Mouse (Mus musculus) heart, adult 8-10 months (tissue): ENCODE data around the gene Cerk. TPM values are rescaled to one million over a fixed set of nuclear protein-coding genes. Genes with fewer than 3 reads are reported as not detected.
"Not testable (repeated sequence)": the region's sequence is repeated elsewhere in the genome, so short reads cannot be mapped to it uniquely, and the experiment has no call there.

Experiments used
- DNase-seq: peaks from one replicate; pipeline ENCODE4 v3.0.0; 2022; ENCODE audit warnings: low spot score
- total RNA-seq, 4 experiments: library from RNA; stranded (reverse); gene quantifications; 2 replicates each; pipeline ENCODE4 v1.2.4; 2022

Gene Cerk
- 10 to 100 TPM; 25.5 to 32.9 (median 29.4) TPM for total RNA-seq

DNA sequence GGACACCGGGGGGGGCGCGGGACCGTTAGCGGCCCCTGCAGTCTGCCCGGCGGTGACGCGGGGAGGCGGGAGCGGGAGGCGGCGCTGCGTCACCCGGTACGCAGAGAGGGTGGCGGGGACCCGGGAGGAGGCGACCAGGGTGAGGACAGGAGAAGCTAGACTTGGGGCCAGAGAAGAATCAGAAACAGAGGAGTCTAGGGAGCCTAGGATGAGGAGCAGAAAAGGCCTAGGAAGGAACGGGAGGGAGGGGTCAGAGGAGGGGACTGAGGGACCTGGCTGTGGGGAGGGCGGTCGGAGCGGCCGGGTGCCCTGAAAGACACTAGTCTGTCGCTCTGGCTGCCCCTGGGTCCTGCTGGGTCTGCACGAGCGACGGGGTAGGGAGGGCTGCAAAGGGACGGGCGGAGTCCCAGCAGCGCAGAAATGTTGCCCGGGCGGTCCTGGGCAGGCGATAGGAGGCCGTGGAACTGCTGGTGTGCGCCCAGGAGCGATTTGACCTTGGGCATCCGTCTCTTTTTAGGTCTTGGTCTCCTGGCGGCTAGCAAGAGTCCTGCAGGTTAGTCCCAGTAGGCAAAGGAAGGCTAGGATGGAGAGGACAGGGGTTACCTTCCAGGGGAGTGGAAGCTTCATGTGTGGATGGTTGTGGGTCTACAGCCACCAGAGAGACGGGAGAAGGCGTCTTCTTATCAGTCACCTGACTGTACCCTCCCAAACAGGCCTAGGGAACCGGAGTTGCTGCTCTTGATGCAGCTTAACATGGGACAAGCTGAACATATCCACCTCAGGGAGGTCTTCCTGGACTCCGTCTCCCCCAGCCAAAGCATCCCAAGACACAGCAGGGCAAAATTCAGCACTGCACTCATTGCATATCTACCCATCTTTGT, at the start of gene Cerk:
Gene Cerk (minus strand): TSS at position 453 of the 881 bp plus-strand sequence.
- DNase-seq: peak; percentile 83

DNA sequence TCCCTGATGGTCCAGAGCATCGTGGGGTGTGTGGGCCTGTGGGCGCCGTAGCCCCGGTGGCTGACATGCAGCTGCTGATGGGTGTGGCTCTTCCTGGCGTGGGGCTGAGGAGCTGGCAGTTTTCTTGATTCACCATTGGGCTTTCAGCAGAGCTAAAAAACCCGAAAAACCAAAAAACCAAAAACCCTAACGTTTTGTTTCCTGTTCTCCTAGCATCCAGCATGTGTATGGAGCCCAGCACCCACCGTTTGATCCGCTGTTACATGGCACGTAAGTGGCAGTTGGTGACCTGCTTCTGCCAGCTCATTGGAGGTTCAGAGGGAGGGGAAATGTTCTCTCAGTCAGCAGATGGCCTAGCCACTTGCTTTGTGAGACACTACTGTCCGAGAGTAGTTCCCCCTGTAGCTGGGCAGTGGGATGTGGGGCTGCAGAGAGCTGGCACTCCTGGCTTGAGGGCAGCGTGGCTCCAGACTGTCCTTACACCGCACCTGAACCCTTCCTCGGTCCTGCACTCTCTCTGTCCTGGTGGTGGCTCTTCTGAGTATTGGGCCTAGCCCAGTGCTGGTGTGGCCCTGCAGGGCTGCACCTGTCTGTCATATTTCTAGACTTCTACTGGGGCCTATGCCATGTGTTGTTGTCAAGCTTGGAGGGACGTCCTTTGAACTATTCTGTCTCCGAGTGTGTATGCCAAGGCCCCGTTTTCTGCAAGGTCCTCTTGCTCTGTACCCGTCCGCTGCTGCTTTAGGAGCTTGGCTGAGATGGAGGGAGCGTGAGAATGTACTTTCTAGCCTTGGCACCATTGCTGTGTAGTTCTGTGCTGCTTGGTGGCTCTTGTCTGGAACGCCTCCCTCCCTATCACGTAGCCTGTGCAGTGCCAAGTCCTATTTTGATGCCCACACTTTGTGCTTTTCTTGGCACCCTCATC, 48.8 kb upstream of the Cerk start:
- DNase-seq: peak; percentile 55

DNA sequence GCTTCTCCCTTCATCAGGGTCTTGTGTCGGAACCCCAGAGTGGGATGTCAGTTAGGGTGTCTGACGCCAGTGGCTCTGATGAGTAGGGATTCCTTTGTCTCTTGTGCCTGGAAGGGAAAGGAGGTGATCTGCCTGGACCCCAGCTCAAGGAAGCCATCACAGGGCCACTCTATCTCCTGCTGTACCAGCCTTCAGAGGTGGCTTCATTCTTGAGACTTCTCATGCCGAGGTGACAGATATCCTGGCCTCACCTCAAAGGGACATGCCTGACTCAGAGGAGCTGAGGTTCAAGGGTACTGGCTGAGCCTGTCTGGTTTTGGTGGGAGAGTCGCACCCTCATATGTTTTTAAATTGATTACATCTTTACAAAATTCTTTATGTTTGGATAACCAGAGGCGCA, 48.1 kb upstream of the Cerk start:
- no peak for DNase-seq

DNA sequence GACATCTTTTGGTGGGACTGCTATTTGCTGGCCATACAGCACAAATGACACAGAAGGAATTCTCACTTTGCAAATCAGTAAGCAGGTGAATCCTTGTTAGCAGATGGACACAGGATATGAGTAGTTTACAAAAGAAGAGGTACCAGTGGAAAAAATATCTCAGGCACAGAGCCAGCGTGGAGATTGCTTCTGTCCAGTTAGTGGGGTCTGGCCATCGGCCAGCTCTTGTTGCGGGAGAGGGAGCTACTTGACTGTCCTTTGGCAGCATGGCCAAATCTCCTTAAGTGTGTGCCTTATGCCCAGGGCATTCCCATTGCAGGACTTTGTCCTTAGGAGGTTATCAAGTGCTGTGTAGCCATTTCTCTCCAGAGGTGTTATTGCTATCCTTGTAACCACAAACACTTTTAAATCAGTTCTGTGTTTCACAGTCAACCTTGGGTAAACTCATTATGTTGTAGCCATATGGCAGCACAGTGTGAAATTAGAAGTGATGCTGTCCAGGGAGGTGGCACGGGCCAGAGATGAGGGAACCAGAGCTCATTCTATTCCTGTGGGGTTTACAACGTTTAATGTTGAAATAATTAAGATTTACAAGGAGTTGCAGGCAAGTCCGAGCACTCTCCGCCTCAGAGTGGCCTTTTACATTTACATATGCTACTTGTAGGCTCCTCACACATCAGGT, 46.0 kb upstream of the Cerk start:
- no peak for DNase-seq

DNA sequence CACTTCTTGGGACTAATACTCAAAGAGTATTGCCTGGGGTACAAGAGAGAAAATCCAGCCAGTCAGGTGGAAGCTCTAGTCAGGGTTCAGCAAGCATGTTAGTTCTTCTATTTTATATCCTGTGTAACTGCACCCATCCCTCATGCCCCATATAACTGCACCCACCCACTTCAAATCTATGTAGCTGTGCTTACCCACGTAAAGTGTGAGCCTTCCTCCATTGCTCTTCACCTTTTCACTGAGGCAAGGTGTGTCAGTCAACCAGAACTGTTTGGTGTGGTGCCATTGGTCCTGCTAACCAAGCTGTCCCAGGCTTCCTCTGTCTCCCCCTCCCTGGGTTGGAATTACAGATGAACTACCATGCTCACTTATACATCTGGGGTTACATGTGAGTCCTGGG, 45.2 kb upstream of the Cerk start:
- no peak for DNase-seq

DNA sequence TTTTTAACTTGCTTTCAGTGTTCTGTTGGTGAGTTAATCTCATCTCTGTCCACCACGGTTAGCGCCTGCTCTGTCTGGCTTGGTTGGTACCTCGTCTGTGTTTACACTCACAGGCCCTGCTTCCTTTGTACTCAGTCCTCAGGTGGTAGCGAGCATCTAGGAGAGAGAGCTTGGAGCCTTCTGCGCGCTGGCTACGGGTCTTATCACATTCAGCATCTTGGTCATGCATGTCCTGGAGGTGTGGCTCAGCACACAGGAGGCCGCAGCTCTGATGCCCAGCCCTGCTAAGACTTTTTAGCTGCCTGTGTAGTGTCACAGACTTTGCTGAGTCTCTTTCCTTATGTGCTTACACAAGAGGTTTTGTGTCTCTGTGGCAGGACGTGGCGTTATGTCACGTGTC, 43.7 kb upstream of the Cerk start:
- no peak for DNase-seq

DNA sequence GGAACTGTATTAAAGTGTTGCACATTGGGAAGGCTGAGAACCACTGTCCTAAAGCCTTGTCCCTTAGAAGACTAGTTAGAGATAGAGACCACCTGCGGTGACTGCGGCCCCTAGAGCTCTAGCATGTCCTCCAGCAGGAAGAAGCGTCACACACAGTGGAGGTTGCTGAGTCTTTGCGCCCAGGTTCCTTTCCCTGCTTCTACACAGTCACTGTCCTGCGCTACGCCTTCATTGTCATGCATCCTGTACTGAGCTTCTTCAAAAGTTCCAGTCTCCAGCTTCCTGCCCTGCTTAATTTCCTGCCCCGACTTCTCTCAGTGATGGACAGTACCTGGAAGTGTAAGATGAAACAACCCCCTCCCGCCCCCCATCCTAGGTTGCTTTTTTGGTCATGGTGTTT, 43.1 kb upstream of the Cerk start:
- no peak for DNase-seq

DNA sequence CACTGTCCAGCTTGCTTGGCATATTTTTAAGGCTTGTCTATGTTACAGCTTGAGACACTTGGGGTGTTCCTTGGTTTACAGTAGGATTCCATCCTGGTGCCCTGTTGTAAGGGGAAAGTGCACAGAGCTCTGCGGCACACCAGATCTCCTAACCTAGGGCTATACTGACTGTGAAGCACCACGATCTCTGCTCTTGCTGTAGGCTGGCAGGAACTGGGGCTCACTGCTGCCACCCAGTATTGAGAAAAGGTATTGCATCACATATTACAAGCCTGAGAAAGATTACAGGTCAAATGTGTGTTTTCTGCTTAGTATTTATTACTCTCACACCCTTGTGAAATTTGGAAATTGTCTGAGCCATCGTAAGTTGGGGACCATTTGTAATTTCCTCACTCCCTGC, 42.2 kb upstream of the Cerk start:
- DNase-seq: peak; percentile 60

DNA sequence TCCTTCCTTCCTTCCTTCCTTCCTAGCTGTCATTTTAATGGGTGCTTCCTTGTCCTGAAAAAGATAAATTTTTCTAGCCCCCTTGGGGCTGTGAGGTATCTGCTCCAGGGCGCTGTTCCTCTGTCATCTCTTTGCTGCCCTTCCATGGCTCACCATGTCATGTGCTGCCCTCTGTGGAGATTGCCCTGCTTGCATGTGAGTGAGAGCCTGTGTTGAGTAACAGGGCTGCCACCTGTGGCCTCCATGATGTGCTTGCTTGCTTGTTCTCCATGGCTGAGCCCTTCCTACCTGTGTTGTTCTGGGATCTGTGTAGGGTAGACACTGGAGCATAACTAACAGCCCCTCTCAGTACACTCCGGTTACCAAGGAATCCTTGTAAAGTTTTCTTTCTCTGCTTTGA, 41.0 kb upstream of the Cerk start:
- no peak for DNase-seq

DNA sequence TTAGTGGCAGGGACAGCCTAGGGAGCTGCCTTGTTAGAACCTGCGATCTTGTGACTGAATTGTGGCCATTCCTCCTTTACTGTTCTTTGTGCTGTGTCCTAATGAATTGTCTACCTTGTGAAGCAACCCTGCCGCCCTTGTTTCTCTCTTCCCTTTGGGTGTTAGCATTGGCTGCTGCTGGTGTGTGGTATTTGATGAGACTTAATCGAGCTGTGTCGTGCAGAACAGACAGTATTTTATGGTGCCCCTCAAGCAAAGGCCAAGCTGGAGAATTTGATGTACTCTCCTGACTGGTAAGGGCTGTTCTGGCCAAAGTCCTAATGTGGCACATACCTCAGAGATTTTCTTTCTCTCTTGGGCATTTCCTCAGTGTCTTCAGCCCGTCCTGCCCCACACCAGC, 40.3 kb upstream of the Cerk start:
- DNase-seq: no peak

DNA sequence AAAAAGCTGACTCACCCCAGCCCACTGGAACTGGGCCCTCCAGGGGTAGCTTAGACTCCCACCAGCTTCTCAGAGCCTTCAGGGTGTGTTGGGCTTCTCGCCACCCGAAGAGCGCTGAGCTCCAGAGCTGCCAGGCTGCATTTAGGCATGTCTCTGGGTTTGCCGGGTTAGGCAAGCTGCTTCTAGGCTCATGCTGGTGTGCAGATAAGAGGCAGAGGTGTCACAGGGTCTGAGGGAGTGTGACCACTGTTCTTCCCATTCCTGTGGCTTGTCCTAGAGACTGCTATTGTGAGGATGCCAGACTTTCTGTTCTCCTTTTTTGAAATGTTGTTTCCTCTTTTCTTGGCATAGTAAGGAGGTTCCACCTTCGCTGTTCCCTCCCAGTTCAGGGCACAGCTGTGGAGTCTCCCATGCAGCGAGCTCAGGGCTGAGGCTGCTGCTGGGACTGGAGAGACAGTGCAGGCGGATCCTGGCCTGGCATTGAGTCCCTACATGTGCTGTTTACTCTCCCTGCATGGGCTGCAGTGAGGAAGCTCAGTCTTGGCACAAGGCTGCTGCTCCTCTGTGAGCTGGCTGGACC, 39.1 kb upstream of the Cerk start:
- DNase-seq: no peak

DNA sequence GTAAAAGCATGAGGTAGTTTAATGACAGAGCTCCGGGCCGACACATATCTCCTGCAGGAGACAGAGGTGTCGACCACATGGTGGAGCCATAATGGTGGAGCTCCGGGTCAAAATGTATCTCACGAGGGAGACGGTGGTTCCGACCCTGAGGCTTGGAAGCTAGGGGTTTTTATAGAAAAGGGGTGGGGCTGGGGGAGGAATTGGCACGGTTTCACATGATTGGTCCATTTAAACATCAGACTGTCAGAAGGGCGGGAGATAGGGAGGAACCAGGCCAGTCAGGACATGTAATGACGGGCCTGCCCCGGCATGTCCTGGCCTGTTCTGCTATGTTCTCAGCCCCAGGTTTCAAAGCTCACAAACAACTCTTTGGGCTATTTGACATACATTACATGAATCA, 36.0 kb upstream of the Cerk start:
- DNase-seq: not testable (repeated sequence)

DNA sequence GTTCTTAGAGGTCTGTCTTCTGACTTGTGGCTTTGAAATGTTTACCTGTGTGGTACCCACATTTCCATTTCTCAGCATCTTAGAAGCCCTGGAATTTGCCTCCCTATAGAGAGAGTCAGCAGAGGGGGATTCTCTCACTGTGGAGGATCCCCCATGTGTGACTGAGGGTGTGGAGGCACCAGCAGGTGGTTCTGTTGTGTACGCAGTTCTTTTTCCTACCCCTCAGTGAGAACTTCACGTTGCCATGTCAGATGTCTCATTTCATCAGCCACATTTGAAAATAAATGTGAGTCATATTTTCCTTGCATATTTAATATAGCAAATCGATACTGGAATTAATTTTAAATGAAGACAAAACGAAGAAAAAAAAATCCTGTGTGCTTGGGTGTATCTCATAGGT, 35.4 kb upstream of the Cerk start:
- no peak for DNase-seq

DNA sequence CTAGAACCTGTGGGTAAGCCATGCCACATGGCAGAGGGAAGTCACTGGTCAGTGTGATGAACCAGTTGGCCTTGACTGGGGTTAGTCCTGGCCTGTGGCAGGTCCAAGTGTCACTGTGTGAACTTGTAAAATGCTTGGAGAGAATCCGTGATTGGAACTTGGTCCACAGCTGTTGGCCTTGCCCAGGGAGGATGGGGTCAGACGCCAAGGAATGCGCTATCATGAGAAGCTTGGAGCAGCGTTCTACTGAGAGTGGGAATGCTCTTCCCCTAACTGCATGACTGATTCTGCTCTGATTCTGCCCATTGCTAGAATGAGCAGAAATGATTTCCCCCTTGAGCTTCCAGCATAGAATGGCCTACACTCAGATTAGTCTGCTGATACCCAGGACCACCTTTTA, 34.8 kb upstream of the Cerk start:
- DNase-seq: no peak

DNA sequence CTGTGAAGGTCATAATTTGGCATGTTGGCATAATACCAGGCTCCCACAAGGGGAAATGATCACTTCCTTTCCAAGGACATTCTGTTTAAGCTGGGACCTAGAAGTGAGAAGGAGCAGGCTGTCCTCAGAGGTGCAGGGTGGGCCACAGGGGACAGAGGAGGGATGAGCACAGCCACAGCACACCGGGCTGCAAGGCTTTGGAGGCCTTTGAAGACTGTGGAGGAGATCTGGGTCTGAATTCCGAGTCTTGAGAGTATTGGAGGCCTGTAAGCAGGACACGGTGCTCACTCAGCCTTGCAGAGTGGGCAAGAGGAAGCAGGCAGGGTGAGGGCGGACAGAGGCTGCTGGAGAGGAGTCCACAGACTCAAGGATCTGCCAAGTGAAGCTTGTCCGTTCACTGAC, 34.3 kb upstream of the Cerk start:
- DNase-seq: peak; percentile 77

DNA sequence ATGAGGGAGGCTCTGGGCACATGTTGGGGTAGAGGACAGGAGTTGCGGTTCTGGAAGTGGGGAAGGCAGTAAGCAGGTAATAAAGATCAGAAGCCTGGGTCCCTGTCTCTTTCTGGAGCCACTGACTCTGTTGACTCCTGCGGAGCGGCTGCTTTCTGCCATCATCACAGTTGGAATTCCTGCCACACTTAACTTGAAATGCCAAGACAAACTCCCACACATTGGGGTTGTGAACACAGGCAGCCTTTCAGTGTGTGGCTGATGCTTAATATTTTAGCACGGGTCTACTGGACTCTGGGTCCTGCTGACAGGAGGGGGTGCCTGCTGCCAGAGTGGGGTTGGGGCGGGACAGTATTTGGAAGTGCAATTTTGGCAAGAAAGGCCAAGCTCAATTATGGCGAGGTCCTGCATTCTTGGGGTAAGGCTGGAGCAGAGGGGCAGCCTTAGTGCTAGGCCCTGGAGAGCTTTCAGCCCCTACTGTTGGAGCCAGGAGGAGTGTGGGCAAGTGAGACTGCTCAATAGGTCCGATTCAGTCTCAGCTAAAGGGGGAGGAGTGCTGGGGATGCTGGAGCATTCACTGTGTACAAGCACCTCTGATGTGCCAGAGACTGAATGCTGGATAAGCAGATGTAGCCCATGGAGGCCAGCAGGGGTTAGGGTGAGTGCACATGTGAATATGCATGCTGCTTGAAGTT, 33.7 kb upstream of the Cerk start:
- DNase-seq: no peak

DNA sequence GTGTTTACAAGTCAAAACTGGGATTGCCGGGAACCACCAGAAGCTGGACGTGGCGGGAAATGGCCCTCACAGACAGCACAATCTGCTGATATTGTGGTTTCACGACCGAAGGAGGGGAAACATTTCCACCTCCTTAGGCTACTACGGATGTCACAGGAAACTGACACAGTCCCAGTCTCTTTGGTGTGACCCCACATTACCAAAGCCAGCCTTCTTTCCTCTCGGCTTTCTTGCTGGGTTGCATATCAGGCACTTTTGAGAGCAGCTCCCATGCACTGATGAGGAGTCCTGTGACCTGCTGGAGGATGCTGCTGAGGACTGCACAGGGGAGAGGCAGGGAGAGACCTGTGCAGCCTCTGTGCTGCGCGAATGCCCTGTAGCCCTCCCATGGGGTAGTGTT, 30.7 kb upstream of the Cerk start:
- not testable (repeated sequence) for DNase-seq

DNA sequence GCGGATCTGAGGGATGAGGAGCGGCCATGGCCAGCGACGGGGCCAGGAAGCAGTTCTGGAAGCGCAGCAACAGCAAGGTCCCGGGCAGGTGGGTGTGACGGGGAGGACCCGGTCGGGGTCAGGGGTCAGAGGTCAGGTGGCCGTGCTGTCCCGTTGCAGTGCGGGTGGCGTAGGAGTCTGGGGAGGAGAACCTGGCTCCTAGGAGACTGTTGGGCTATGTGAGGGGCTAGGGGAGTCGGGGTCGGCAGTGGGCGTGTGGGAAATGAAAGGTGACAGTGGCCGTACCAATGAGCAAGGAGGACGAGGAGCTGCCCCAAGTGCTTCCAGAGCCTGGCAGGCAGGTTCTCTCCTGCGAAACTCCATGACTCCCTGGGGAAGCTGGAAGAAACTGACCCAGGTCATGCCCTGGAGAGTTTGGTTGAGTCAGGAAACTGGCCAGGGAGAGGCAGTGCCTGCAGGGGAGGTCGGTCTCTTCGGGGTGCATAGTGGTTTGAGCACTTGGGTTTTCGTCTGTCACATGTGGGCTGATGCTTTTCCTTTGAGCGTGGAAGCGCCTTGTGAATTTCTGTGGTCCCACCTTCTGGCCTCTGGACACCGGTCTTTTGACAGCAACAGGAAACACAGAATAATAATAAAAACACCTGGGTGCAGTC, 28.7 kb upstream of the Cerk start:
- DNase-seq: no peak

DNA sequence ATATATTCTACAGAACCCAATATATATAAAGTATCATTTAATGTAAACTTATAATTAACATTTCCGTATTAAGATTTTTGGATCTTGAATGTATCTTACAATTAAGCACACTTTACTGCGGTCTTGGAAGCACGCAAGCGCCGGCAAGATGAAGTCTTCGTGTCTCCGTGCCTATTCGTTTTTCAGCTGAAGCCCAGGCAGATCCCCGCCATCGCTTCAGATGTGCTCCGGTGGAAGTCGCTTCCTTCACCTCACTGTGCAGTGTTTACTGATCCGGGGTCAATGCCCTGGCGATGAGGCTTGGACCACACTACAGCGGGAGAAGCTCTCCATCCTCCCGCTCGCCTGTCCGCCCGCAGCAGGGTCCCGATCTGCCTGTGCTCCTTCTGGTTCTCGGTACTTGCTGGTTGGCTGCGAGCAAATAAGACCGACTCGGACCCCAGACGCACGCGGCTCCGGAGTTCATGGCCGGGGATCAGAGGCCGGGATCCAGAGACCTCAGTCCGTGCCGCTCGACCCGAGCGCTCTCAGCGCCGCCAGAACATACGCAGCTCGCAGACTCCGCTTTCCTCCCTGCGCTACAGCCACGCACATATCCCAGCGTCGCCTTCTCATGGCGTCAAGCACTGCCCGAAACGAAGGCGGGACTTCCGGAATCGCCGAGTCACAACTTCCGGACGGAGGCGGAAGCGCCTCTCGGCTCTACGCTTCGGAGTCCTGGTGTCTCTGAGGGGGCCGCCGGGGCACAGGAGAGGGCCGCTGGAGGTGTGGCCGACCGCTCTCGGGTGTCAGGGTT, 28.0 kb upstream of the Cerk start, which contains the start of gene Tbc1d22a:
Gene Tbc1d22a (plus strand): TSS at position 707 of the 796 bp plus-strand sequence.
- peak; percentile 92 for DNase-seq

DNA sequence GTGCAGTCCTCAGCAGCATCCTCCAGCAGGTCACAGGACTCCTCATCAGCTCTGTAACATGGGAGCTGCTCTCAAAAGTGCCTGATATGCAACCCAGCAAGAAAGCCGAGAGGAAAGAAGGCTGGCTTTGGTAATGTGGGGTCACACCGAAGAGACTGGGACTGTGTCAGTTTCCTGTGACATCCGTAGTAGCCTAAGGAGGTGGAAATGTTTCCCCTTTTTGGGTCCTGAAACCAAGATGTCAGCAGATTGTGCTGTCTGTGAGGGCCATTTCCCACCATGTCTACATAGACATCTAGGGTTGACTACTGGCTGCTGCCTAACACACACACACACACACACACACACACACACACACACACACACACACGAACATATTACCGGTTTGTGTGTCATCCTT, 26.3 kb upstream of the Cerk start:
- not testable (repeated sequence) for DNase-seq
